Mouse (Mus musculus): ENCODE results near the gene Mcu.

Mcu gene

GRCm38 (mm10) chr10:59604879-59605464, 11.5 kb downstream of the Mcu start:
- no peak for DNase-seq

DNA sequence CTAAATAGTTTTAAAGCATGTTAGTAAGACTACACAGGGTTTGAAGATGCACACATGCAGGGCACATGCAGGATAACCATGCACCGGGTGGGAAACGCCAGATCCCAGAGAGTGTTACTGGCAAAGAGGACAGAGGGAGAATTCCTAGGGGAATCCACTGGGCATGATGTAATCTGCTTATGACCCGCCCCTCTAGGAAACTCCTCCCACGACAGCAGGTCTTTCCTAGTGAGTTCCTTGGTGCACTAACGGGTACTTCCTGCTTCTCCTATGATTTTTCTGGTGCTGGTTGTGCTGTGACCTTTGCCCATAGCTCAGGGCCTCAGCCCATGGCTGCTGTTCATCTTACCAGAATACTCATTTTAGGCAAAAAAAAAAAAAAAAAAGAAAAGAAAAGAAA, 12.6 kb downstream of the Mcu start:
- peak; percentile 39 to 43 for DNase-seq

DNA sequence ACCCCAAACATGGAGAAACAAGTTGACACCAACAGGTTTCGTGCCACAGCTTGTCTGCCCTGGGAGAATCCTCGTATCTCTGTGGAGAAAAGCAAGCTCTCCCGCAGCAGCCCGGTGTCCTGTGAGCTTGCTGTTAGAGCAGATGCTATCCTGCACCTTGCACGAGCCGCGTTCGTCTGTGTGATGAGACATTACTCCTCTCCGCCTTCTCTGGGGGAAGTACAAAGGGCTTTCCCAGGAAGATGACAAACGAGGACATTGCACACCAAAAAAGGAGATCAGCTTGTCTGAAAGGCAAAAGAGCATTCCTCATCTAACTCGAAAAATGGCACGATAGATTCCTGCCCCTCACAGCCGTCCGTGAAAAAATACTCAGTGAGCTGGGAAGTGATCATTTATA, 13.6 kb downstream of the Mcu start:
- peak; percentile 54 to 57 for DNase-seq

DNA sequence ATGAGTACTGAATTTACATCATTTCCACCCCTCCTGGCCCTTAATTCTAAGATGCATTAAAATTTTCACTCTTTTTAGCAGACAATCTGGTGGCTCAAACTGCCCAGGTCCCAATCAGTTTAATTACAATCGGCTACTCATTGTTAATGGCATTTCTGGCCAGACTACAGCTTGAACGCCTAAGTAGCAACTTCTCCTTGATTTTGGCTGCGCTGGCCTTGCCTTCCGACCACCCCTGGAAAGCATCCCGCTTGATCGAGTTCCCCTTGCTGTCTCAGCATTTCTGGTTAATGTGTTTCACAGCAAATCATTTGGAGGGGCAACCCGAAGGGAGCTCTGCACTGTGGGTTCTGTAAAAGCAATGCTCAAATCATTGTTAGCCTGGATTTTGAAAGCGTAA, 14.4 kb downstream of the Mcu start:
- DNase-seq, result peak; percentile 63 to 73

DNA sequence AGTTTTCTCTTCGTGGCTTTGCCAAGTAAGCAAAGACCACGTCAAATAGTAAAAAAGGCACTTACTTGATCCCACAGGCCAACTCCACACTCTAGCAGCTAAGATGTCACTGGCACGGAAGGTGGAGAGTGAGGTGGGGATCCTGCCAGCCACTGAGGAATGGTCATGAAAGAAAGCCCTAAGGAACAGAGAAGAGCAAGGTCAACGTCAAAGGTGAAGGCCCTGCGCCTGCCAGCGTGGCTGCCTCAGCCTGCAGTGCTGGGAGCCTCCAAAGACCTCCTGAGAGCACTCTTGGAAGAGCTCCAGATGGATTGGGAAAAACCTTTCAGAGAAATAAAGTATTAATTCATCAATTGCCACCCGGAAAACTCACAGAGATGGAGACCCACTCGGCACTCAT, 16.0 kb downstream of the Mcu start:
- peak in 1 of 2 experiments; percentile 27 for DNase-seq

GRCm38 (mm10) chr10:59593826-59594570, 22.5 kb downstream of the Mcu start:
- DNase-seq, result peak; percentile 98

DNA sequence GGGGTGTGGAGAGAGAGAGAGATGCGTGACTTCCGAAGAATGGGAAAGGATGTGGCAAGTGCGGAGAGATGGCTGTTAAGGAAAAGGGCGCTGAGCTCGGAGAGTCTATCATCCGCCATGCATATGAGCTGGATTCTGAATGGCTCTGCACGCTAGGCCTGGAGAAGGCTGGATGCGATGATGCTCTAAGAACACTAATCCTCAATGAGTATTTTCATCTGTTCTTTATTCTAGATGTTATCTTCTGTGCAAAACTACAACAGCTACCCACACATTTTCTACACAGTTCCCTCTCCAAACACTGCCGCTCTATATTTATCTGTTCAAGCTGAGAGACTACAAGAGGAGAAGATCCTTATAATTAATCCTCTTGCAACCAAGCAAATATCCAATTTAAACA, 25.9 kb downstream of the Mcu start:
- DNase-seq, result no peak

- no peak for DNase-seq
Measured at GRCm38 (mm10) chr10:59589856-59590255, 26.6 kb downstream of the Mcu start.

DNA sequence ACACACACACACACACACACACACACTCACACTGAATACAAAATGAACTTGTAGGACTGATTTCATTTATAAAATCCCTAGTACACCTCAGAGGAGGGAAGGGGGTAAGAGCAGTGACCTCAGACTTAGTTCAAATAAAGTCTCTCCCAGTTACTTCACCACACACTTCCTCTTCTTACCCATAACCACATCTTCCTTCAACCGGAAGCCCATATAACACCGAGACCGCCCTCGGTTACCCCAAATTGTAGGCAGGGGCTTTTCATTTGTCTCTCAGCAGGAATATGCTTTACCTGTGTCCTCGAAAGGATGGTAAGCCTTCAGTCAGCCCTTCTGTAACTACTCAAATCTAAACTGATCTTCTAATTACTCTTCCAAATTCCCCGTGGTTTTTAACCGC, 27.1 kb downstream of the Mcu start:
- DNase-seq, result no peak

- DNase-seq, result no peak
Measured at GRCm38 (mm10) chr10:59588135-59588534, 28.4 kb downstream of the Mcu start.

DNA sequence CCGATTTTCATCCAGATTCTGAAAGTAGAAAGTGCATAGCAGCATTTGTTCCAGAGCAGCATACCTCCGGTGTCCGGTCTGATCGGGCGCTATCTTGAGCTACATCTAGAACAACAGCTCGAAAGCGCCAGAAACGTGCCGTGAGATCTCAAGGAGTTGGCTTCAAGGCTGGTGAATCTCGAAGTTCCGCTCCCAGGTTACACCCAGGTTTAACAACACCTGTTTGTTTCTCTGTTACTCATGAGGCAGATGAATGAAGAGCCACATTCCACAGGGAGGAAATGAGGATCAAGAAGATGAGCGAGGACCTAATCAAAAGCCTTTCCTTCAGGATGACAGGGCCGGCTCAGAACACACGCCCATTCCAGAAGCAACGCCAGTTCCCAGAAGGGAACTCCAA, 29.7 kb downstream of the Mcu start:
- no peak for DNase-seq

DNA sequence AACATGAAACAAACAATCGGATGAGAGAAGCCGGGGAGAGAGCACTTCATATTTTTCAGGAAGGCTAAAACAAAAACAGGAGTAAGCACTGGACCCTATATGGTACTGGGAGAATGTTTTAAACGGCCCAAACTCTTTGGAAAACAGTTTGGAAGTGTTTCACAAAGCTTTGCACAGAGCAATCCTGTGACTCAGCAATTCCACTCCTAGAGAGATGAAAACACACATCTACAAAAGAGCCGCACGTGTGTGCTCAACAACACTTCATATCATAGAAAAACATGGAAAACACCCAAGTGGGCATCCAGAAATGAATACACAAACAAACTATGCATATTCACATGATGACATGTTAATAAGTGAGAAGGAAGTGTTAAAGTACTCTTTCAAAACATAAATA, 30.9 kb downstream of the Mcu start:
- no peak for DNase-seq

GRCm38 (mm10) chr10:59581826-59582543, 34.5 kb downstream of the Mcu start:
- DNase-seq, result no peak

DNA sequence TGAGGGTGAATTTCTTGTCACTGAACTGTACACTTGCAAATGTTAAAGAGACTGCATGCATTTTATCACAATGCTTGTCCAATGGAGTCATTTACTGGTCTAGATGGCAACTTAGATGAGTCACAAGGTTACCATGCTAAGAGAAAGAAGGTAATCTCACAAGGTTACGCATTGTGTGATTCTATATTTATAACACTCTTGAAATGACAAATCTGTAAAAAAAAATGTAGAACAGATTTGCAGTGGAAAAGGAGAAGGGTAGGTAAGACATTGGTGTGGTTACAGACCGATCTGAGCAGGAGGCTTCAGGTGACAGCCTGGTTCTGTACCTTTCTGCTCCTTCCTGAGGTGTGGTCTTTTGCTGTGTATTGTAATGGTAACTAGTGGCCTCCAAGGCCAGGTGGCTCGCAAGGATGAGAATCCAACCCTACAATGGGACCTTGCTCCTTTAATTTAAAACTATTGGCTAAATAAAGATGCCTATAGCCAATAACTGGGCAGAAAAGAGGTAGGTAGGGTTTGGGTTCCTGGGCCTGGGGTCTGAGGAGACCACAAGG, 35.8 kb downstream of the Mcu start:
- DNase-seq, result no peak

- DNase-seq, result no peak
Measured at GRCm38 (mm10) chr10:59579645-59580044, 36.8 kb downstream of the Mcu start.

- DNase-seq, result no peak
Measured at GRCm38 (mm10) chr10:59577871-59578801, 38.4 kb downstream of the Mcu start.

DNA sequence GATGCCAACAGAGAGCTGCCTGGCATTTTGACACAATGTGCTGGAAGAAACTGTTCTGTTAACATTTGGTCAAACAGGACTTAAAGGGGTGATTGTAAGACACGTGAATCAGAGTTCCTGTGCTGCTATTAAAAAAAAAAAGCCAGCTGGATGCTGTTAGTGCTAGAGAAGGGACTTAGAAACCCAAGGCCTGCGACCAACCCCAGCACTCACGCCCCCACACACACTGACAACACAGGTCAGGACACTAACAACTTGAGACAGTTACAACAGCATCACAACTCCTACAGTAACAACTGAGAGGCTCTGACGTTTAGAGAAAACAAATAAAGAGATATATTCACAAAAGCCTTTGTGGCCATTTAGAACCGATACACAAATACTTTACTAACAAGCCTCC, 40.2 kb downstream of the Mcu start:
- DNase-seq, result no peak

GRCm38 (mm10) chr10:59571964-59572363, 44.5 kb downstream of the Mcu start:
- no peak for DNase-seq

DNA sequence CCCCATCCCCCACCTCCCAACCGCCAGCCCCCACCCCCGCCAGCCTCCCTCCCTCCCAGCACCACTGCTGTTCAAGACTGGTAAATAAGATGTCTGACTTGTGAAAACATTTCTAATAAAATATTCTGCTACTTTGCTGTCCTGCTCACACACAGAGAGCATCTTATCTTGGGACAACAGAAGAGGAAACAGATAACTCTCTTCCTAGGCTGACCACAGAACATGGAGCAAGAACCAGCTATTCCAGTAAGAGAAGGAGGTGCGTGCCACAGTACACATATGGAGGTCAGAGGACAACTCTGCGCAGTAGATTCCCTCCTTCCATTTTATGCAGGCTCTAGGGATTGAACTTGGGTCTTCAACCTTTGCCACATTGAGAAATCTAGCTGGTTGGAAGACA, 45.2 kb downstream of the Mcu start:
- DNase-seq, result no peak

DNA sequence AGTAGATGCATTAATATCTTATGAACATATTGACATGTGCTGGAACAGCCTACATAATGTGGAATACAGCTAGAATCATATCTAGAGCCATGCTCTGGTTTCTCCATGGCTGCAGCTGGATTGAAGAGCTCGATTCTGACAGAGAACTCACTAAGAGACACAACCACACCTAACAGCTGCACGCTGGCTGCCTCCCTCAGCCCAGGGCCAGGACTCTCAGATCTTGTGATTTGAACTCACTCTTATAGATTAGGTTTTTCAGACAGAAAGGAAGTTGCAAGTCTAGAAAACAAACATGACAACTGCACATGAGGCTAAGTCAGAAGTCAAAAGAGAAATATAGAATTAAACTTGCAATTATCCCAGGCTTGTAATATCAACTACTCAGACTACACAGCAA, 45.7 kb downstream of the Mcu start:
- DNase-seq, result no peak

- no peak for DNase-seq
Measured at GRCm38 (mm10) chr10:59570360-59570759, 46.1 kb downstream of the Mcu start.

DNA sequence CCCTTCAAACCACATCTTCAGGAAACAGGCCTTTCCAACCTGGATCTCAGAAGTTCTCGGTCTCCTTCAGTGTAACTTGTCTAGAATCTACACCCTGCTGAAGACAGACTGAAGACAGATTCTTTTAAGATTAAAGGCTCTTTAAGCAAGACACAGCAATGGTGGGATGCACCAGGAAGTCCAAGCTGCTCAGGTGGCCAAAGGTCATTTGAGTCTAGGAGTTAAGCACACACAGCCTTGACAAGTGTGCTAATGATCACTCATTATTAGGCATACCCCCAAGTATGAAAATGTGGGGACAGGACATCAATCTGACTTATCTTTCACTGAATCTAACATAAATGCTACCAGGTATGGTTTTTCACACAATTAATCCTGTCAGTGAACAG, 47.0 kb downstream of the Mcu start:
- no peak for DNase-seq
